Mouse (Mus musculus) brain, embryonic 14.5 days (tissue): ENCODE measurements around the gene Chfr.

Experiments
- CTCF ChIP-seq: fragments of 200-500 bp; IDR thresholded peaks from 2 replicates; pipeline ENCODE4 v1.5.1; 2012; ENCODE audit warnings: inconsistent platforms, mild to moderate bottlenecking, moderate library complexity, borderline replicate concordance; ENCODE audit not compliant: insufficient read depth, insufficient read length; ENCODE audit errors: extremely low read depth
- POLR2A ChIP-seq: fragments of 200-500 bp; IDR thresholded peaks from 2 replicates; pipeline ENCODE4 v1.6.1; 2012; ENCODE audit warnings: mild to moderate bottlenecking, inconsistent platforms, borderline replicate concordance; ENCODE audit not compliant: poor library complexity, insufficient read depth, insufficient read length, severe bottlenecking; ENCODE audit errors: extremely low read depth

DNA sequence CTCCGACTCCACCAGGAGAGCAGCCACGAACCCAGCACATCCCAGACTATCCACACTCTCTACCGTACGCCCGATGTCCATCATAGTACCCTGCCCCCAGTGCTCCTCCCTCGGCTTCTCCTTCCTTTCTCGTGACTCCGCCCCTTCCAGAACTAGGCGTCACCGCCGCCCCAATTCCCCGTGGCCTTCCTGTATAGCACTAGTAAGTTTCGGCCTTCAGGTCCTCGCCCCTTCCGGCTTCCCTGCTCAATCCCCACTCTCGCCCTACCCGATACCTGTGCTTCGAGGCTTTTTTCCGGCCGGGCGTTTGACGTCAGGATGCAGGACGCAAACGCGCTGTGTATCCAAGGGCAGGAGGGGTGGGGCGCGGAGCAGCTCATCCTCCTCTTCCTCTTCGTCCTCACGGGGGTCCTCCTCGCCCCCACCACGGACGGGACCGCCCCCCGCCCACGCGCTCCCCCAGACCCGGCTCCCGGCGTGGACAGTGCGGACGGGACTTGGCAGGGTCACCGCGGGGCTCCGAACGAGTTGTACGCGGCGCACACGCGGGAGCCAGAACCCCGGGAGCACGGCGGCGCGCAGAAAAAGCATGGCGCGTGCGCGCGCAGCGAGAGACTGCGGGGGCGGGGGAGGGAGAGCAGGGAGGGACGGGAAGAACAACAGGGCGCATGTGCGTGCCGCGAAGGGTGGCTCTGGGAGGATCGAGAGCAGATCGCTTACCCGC lies 27.9 kb upstream of the Chfr start, which contains the start of gene Gtpbp6:
- TF ChIP-seq POLR2A (peak; percentile 49; the same call in 1 of the 2 replicates), CTCF (no peak)
